Mouse (Mus musculus) myocyte (in vitro differentiated cells): Measurements from ENCODE around the gene Lamb2.

Experiments used
- CEBPB ChIP-seq: IDR thresholded peaks from 2 replicates; pipeline ENCODE4 v1.6.1; 2011; ENCODE audit warnings: mild to moderate bottlenecking, moderate library complexity; ENCODE audit not compliant: poor library complexity, insufficient read depth, severe bottlenecking
- E2F4 ChIP-seq: IDR thresholded peaks from one replicate; pipeline ENCODE4 v1.6.1; 2011; ENCODE audit warnings: mild to moderate bottlenecking, control low read depth, moderate library complexity; ENCODE audit not compliant: insufficient read depth
- MAX ChIP-seq: IDR thresholded peaks from one replicate; pipeline ENCODE4 v1.6.1; 2011; ENCODE audit warnings: low read depth, mild to moderate bottlenecking, control low read depth
- MYOD1 ChIP-seq, 3 experiments: IDR thresholded peaks; one replicate each; pipeline ENCODE4 v1.6.1; 2011; ENCODE audit warnings: control low read depth in 2 of 3, low read depth in 2 of 3, mild to moderate bottlenecking in 2 of 3, moderate library complexity in 1 of 3; ENCODE audit not compliant: insufficient read length in 2 of 3, control insufficient read depth in 1 of 3
- MYOG ChIP-seq, 3 experiments: IDR thresholded peaks; one replicate each; pipeline ENCODE4 v1.6.1; 2011; ENCODE audit warnings: control low read depth in 2 of 3, low read depth in 2 of 3, mild to moderate bottlenecking in 2 of 3; ENCODE audit not compliant: insufficient read length in 2 of 3, control insufficient read depth in 1 of 3, insufficient read depth in 1 of 3
- POLR2A ChIP-seq: IDR thresholded peaks from one replicate; pipeline ENCODE4 v1.6.1; 2011; ENCODE audit warnings: low read depth, mild to moderate bottlenecking, control low read depth, moderate library complexity; ENCODE audit not compliant: insufficient read length
- POLR2AphosphoS2 ChIP-seq: IDR thresholded peaks from one replicate; pipeline ENCODE4 v1.6.1; 2011; ENCODE audit warnings: low read depth, control low read depth; ENCODE audit not compliant: insufficient read length
- REST ChIP-seq: IDR thresholded peaks from one replicate; pipeline ENCODE4 v1.6.1; 2011; ENCODE audit warnings: mild to moderate bottlenecking, control low read depth, moderate library complexity; ENCODE audit not compliant: insufficient read depth, insufficient read length
- SRF ChIP-seq: IDR thresholded peaks from one replicate; pipeline ENCODE4 v1.6.1; 2011; ENCODE audit warnings: low read depth; ENCODE audit not compliant: control insufficient read depth, insufficient read length
- TCF12 ChIP-seq: IDR thresholded peaks from one replicate; pipeline ENCODE4 v1.6.1; 2011; ENCODE audit warnings: mild to moderate bottlenecking, control low read depth; ENCODE audit not compliant: poor library complexity, insufficient read depth, severe bottlenecking
- USF1 ChIP-seq: IDR thresholded peaks from one replicate; pipeline ENCODE4 v1.6.1; 2011; ENCODE audit warnings: low read depth, mild to moderate bottlenecking, control low read depth, moderate library complexity

- no peak for TF ChIP-seq POLR2A
- no peak for TF ChIP-seq CEBPB
- no peak for TF ChIP-seq E2F4
- no peak for TF ChIP-seq USF1
- no peak for TF ChIP-seq TCF12
- TF ChIP-seq MYOD1 (IDR thresholded peaks at IDR 0.05; ENCODE audit: control insufficient read depth in 1 of 3, insufficient read length in 2 of 3, low read depth in 2 of 3), result no peak
- TF ChIP-seq MYOG (IDR thresholded peaks at IDR 0.05; ENCODE audit: control insufficient read depth in 1 of 3, insufficient read depth in 1 of 3, insufficient read length in 2 of 3, low read depth in 2 of 3), result no peak
- no peak for TF ChIP-seq MAX
- TF ChIP-seq POLR2AphosphoS2, result no peak
- no peak for TF ChIP-seq SRF
- no peak for TF ChIP-seq REST
Measured at GRCm38 (mm10) chr9:108531496-108531895, 52.0 kb downstream of the Lamb2 start.
